Mouse (Mus musculus) layer of hippocampus, postnatal 14 days (tissue): Measurements from ENCODE around the gene Polr2e. TPM values are rescaled to one million over a fixed set of nuclear protein-coding genes. Genes with fewer than 3 reads are reported as not detected.

ENCODE experiments used
- DNase-seq, 2 experiments: peaks; one replicate each; pipeline ENCODE4 v3.0.0; 2021 to 2022; ENCODE audit warnings: low spot score in 2 of 2, mixed read lengths in 1 of 2
- total RNA-seq, 2 experiments: library from RNA; stranded (reverse); gene quantifications; 2 replicates each; pipeline ENCODE4 v1.2.3; 2021

Gene Polr2e
- total RNA-seq, 2 experiments from 2014 or later: 74.1 to 74.3 TPM

GRCm38 (mm10) chr10:80036832-80037231 is 2.8 kb downstream of the Polr2e start:
- DNase-seq: no peak

- DNase-seq: no peak
Observed at GRCm38 (mm10) chr10:80035686-80036085, 3.9 kb downstream of the Polr2e start.

GRCm38 (mm10) chr10:80035148-80035547 is 4.4 kb downstream of the Polr2e start:
- no peak for DNase-seq

GRCm38 (mm10) chr10:80033511-80034391 is 5.8 kb downstream of the Polr2e start:
- DNase-seq: no peak

GRCm38 (mm10) chr10:80032799-80033480 is 6.7 kb downstream of the Polr2e start:
- DNase-seq: peak in 1 of 2 experiments; percentile 58

- DNase-seq: no peak
Observed at GRCm38 (mm10) chr10:80030736-80031135, 8.9 kb downstream of the Polr2e start.

GRCm38 (mm10) chr10:80030191-80030590 is 9.4 kb downstream of the Polr2e start:
- no peak for DNase-seq

GRCm38 (mm10) chr10:80028521-80028846 is 11.1 kb downstream of the Polr2e start:
- no peak for DNase-seq

- DNase-seq: no peak
Observed at GRCm38 (mm10) chr10:80027681-80028520, 11.7 kb downstream of the Polr2e start.

- no peak for DNase-seq
Observed at GRCm38 (mm10) chr10:80025889-80026288, 13.7 kb downstream of the Polr2e start.

- DNase-seq: no peak
Observed at GRCm38 (mm10) chr10:80025463-80025862, 14.1 kb downstream of the Polr2e start.

- DNase-seq: no peak
Observed at GRCm38 (mm10) chr10:80025044-80025347, 14.6 kb downstream of the Polr2e start.

- DNase-seq: no peak
Observed at GRCm38 (mm10) chr10:80024229-80025043, 15.2 kb downstream of the Polr2e start.

GRCm38 (mm10) chr10:80023758-80024157 is 15.8 kb downstream of the Polr2e start:
- no peak for DNase-seq

- DNase-seq: no peak
Observed at GRCm38 (mm10) chr10:80022806-80023205, 16.8 kb downstream of the Polr2e start.

GRCm38 (mm10) chr10:80022164-80022563 is 17.4 kb downstream of the Polr2e start:
- DNase-seq: no peak

- DNase-seq: no peak
Observed at GRCm38 (mm10) chr10:80021320-80021641, 18.3 kb downstream of the Polr2e start.

GRCm38 (mm10) chr10:80020603-80021319 is 18.8 kb downstream of the Polr2e start:
- no peak for DNase-seq

- no peak for DNase-seq
Observed at GRCm38 (mm10) chr10:80020191-80020590, 19.4 kb downstream of the Polr2e start.

GRCm38 (mm10) chr10:80019471-80020131 is 20.0 kb downstream of the Polr2e start:
- no peak for DNase-seq
